Mouse (Mus musculus): ENCODE results near the gene Iffo2.

Iffo2 gene

GRCm38 (mm10) chr4:139619765-139620164 is 89.4 kb downstream of the Iffo2 start:
- in situ Hi-C loops (cut with MboI; ENCODE audit: low pct_unique_long_range_greater_than_20kb in 1 of 2, low sequenced_read_pairs in 2 of 2, unreplicated experiment in 1 of 2) = no loop called here

- in situ Hi-C loops (cut with MboI; ENCODE audit: low pct_unique_long_range_greater_than_20kb in 1 of 2, low sequenced_read_pairs in 2 of 2, unreplicated experiment in 1 of 2) = no loop called here
Measured at GRCm38 (mm10) chr4:139622373-139623282, 92.3 kb downstream of the Iffo2 start, which contains the start of gene Aldh4a1. Gene Aldh4a1 (plus strand): TSS chr4:139622866.

DNA sequence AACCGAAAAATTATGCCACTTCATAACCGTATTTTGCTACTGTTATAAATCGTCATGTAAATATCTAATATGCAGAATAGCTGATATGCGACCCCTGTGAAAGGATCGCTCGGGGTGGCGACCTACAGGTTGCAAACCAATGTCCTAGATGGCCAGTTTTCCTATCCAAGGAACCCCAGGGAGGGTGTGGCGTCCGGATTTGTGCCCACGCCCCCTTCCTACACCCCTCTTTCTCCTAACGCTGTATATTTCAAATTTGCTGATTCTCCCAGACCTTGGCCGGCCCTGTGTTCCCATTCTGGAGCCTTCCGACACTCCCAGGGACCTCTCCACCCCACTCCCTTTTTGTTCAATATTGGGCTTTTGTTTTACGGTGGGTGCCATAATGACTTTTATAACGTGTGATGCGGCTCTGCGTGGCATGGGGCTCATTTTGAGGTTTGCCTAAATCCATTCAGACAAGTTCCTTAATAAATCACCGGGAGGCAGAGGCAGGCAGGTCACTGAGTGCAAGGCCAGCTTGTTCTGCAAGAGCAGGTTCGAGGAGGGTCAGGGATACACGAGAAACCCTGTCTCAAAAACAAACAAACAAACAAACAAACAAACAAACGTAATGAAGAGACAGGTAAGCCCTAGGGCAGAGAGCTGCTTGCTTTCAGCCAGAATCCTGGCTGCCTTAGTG is 93.2 kb downstream of the Iffo2 start:
- in situ Hi-C loops (cut with MboI; ENCODE audit: low pct_unique_long_range_greater_than_20kb in 1 of 2, low sequenced_read_pairs in 2 of 2, unreplicated experiment in 1 of 2) = no loop called here

DNA sequence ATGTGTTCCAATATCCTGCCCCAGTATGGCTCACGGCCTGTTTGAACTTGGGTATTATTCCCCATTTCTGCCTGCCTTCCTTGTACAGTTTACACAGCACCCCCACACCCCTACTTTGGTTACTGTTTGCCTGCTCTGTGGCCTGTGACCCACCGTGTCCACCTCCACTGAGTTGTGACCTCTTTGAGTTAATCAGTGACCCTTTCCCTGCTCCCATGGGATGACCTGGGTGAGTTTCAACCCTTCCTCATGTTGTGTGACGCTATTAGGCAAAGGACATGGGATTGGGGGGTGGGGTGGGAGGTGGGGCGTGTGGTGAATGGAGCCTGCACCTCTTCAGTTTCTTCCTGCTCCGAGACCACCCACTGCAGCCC is 93.8 kb downstream of the Iffo2 start:
- in situ Hi-C loops (cut with MboI; ENCODE audit: low pct_unique_long_range_greater_than_20kb in 1 of 2, low sequenced_read_pairs in 2 of 2, unreplicated experiment in 1 of 2) = no loop called here

DNA sequence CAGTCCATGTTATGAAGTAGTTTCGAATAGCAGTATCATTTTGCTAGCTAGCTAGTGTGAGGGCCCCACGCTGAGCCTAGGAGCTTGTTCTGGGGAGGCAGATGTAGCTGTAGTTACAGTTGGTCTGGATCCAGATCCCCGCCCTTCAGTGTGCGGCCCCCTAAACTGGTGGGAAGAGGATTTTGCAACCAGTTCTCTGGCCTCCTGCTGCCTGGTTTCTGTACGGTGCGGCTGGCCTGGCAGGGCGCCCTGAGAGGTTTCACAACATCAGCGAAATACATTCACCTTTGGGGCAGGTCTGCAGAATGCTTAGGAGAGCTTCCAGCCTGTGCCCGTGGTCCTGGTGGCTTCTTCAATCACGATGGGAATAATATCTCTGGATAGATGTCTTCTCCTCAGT is 94.4 kb downstream of the Iffo2 start:
- in situ Hi-C loops (cut with MboI; ENCODE audit: low pct_unique_long_range_greater_than_20kb in 1 of 2, low sequenced_read_pairs in 2 of 2, unreplicated experiment in 1 of 2) = loop anchor here in 1 of 2 experiments (25.0 kb wide), 1 partner anchor 112 kb away; no protein-coding TSS in a partner anchor

GRCm38 (mm10) chr4:139627361-139627760 is 97.0 kb downstream of the Iffo2 start:
- in situ Hi-C loops (cut with MboI; ENCODE audit: low pct_unique_long_range_greater_than_20kb in 1 of 2, low sequenced_read_pairs in 2 of 2, unreplicated experiment in 1 of 2) = loop anchor here in 1 of 2 experiments (25.0 kb wide), 1 partner anchor 115 kb away; no protein-coding TSS in a partner anchor

- in situ Hi-C loops (cut with MboI; ENCODE audit: low pct_unique_long_range_greater_than_20kb in 1 of 2, low sequenced_read_pairs in 2 of 2, unreplicated experiment in 1 of 2) = loop anchor here in 1 of 2 experiments (25.0 kb wide), 1 partner anchor 118 kb away; no protein-coding TSS in a partner anchor
Measured at GRCm38 (mm10) chr4:139630171-139630570, 99.8 kb downstream of the Iffo2 start.

DNA sequence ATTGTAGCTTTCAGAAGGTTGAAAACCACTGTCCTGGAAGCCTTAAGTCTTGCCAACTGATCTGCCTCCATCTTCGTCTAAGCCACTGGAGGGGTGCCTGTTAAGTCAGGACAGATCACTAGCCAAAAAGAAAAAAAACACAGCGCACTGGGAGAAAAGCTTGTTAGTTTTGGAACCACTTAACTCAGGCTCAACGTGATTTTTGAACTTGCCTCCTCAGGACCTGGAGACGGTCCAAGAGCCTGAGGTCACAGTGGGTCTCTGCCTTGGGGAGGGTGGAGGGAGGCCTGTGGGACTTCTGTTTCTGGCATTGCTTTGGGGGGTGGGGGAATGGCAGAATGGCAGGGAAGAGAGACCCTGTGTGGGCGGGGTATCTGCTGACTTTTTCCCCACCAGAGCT is 100.8 kb downstream of the Iffo2 start:
- in situ Hi-C loops (cut with MboI; ENCODE audit: low pct_unique_long_range_greater_than_20kb in 1 of 2, low sequenced_read_pairs in 2 of 2, unreplicated experiment in 1 of 2) = loop anchor here in 1 of 2 experiments (25.0 kb wide), 1 partner anchor 119 kb away; no protein-coding TSS in a partner anchor

GRCm38 (mm10) chr4:139631569-139632253 is 101.4 kb downstream of the Iffo2 start:
- in situ Hi-C loops (cut with MboI; ENCODE audit: low pct_unique_long_range_greater_than_20kb in 1 of 2, low sequenced_read_pairs in 2 of 2, unreplicated experiment in 1 of 2) = loop anchor here in 1 of 2 experiments (25.0 kb wide), 1 partner anchor 119 kb away; no protein-coding TSS in a partner anchor

- in situ Hi-C loops (cut with MboI; ENCODE audit: low pct_unique_long_range_greater_than_20kb in 1 of 2, low sequenced_read_pairs in 2 of 2, unreplicated experiment in 1 of 2) = loop anchor here in 1 of 2 experiments (25.0 kb wide), 1 partner anchor 120 kb away; no protein-coding TSS in a partner anchor
Measured at GRCm38 (mm10) chr4:139632254-139632580, 101.9 kb downstream of the Iffo2 start.

- in situ Hi-C loops (cut with MboI; ENCODE audit: low pct_unique_long_range_greater_than_20kb in 1 of 2, low sequenced_read_pairs in 2 of 2, unreplicated experiment in 1 of 2) = loop anchor here in 1 of 2 experiments (25.0 kb wide), 1 partner anchor 124 kb away; no protein-coding TSS in a partner anchor
Measured at GRCm38 (mm10) chr4:139636373-139636772, 106.0 kb downstream of the Iffo2 start.

GRCm38 (mm10) chr4:139637847-139638246 is 107.5 kb downstream of the Iffo2 start:
- in situ Hi-C loops (cut with MboI; ENCODE audit: low pct_unique_long_range_greater_than_20kb in 1 of 2, low sequenced_read_pairs in 2 of 2, unreplicated experiment in 1 of 2) = loop anchor here in 1 of 2 experiments (25.0 kb wide), 1 partner anchor 126 kb away; no protein-coding TSS in a partner anchor

GRCm38 (mm10) chr4:139638356-139638755 is 108.0 kb downstream of the Iffo2 start:
- in situ Hi-C loops (cut with MboI; ENCODE audit: low pct_unique_long_range_greater_than_20kb in 1 of 2, low sequenced_read_pairs in 2 of 2, unreplicated experiment in 1 of 2) = loop anchor here in 1 of 2 experiments (25.0 kb wide), 1 partner anchor 126 kb away; no protein-coding TSS in a partner anchor

- in situ Hi-C loops (cut with MboI; ENCODE audit: low pct_unique_long_range_greater_than_20kb in 1 of 2, low sequenced_read_pairs in 2 of 2, unreplicated experiment in 1 of 2) = loop anchor here in 1 of 2 experiments (25.0 kb wide), 1 partner anchor 128 kb away; no protein-coding TSS in a partner anchor
Measured at GRCm38 (mm10) chr4:139639801-139640200, 109.5 kb downstream of the Iffo2 start.

- in situ Hi-C loops (cut with MboI; ENCODE audit: low pct_unique_long_range_greater_than_20kb in 1 of 2, low sequenced_read_pairs in 2 of 2, unreplicated experiment in 1 of 2) = loop anchor here in 1 of 2 experiments (25.0 kb wide), 1 partner anchor 128 kb away; no protein-coding TSS in a partner anchor
Measured at GRCm38 (mm10) chr4:139640333-139640732, 110.0 kb downstream of the Iffo2 start.

GRCm38 (mm10) chr4:139640775-139641174 is 110.4 kb downstream of the Iffo2 start:
- in situ Hi-C loops (cut with MboI; ENCODE audit: low pct_unique_long_range_greater_than_20kb in 1 of 2, low sequenced_read_pairs in 2 of 2, unreplicated experiment in 1 of 2) = loop anchor here in 1 of 2 experiments (25.0 kb wide), 1 partner anchor 128 kb away; no protein-coding TSS in a partner anchor

DNA sequence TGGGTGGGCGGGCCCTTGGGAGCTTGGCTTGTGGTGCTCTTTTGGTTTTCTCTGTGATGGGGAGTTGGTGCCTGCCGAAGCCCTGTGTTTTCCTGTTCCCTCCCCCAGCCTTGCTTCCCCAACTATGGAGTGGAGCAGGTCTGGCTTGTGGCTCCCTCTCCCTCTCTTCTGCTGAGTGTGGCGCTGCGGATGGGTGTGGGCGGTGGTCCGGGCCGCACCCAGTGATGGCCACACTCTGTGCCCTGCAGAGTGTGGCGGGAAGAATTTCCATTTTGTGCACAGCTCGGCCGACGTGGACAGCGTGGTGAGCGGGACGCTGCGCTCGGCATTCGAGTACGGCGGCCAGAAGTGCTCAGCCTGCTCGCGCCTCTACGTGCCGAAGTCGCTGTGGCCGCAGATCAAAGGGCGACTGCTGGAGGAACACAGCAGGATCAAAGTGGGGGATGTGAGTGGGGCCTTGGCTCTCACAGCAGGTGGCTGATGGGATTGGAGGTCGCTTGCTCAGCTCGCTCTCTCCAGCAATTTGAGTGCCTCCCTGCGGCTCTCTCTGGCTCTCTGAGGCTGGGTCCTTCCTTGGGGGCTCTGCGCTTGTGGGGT is 111.6 kb downstream of the Iffo2 start:
- in situ Hi-C loops (cut with MboI; ENCODE audit: low pct_unique_long_range_greater_than_20kb in 1 of 2, low sequenced_read_pairs in 2 of 2, unreplicated experiment in 1 of 2) = loop anchor here in 1 of 2 experiments (25.0 kb wide), 1 partner anchor 130 kb away; no protein-coding TSS in a partner anchor

- in situ Hi-C loops (cut with MboI; ENCODE audit: low pct_unique_long_range_greater_than_20kb in 1 of 2, low sequenced_read_pairs in 2 of 2, unreplicated experiment in 1 of 2) = loop anchor here in 1 of 2 experiments (25.0 kb wide), 1 partner anchor 132 kb away; no protein-coding TSS in a partner anchor
Measured at GRCm38 (mm10) chr4:139643972-139644371, 113.6 kb downstream of the Iffo2 start.
